Mouse (Mus musculus): Measurements from ENCODE around the gene Sash1.

The Sash1 gene

GRCm38 (mm10) chr10:8682341-8682740 is 203.5 kb downstream of the Sash1 start:
- no peak for DNase-seq (ENCODE audit: extremely low spot score)

GRCm38 (mm10) chr10:8676722-8677121 is 209.1 kb downstream of the Sash1 start:
- no peak for DNase-seq (ENCODE audit: extremely low spot score)
